Mouse (Mus musculus) myocyte (in vitro differentiated cells): ENCODE measurements around the gene Lcp1.

Source experiments
- E2F4 ChIP-seq: IDR thresholded peaks from one replicate; pipeline ENCODE4 v1.6.1; 2011; ENCODE audit warnings: mild to moderate bottlenecking, control low read depth, moderate library complexity; ENCODE audit not compliant: insufficient read depth
- POLR2A ChIP-seq: IDR thresholded peaks from one replicate; pipeline ENCODE4 v1.6.1; 2011; ENCODE audit warnings: low read depth, mild to moderate bottlenecking, control low read depth, moderate library complexity; ENCODE audit not compliant: insufficient read length

DNA sequence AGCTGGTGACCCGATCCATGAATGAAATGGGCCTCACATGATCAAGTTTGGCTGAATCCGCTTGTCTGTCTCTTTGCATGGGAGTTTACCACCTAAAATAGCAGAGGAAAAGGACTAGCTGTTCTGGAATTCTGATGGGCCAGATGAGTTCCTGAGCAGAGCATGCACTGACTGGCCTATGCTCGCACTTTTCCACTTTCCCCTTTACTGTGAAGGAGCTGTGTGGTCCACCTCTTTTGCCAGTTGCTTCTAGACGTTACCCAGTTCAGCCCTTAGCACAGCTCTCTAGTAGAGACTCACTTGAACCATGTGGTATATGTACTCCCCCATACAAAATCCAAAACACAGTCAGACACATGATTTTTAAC lies 105.7 kb downstream of the Lcp1 start:
- TF ChIP-seq POLR2A (no peak), E2F4 (no peak)
